23 mouse cellular contexts compared by ENCODE assay signal in genomic region chr7:18965312-18965711, GRCm38 (mm10). TPM values are rescaled to one million over a fixed set of nuclear protein-coding genes. Genes with fewer than 3 reads are reported as not detected.
"Had no signal": no experiment of that assay in that cellular context is flagged by ENCODE, and none has a peak within 500 bp of the region (broad histone marks: within the 10 kb centered on the region; RNA-seq: fewer than 3 reads in every experiment).

No protein-coding gene starts in this region.

- H3K27ac ChIP-seq: liver, embryonic 15.5 days; lung, embryonic 15.5 days; macrophage; midbrain, embryonic 12.5 days; neural tube, embryonic 12.5 days; stomach, embryonic 15.5 days; stomach, postnatal 0 days had no signal

- H3K4me2 ChIP-seq: liver, embryonic 15.5 days; lung, embryonic 15.5 days; midbrain, embryonic 12.5 days; neural tube, embryonic 12.5 days; stomach, embryonic 15.5 days had no signal

- ATAC-seq: liver, postnatal 0 days; lung, postnatal 0 days; midbrain, embryonic 16.5 days had no signal

- H3K9me3 ChIP-seq: liver, embryonic 15.5 days; lung, embryonic 15.5 days; megakaryocyte, embryonic 14.5 days; midbrain, embryonic 12.5 days; neural tube, embryonic 12.5 days; stomach, embryonic 15.5 days had no signal

- H3K36me3 ChIP-seq: liver, embryonic 15.5 days; lung, embryonic 15.5 days; midbrain, embryonic 12.5 days; stomach, embryonic 15.5 days had no signal

- DNase-seq: liver, postnatal 0 days; lung, adult 2 months; lung, postnatal 14 days; lung, postnatal 36 days; right cerebral cortex, postnatal 14 days; thymus, adult 2 months; thymus, postnatal 25 days; thymus, postnatal 4 days had no signal

- H3K4me3 ChIP-seq: liver, embryonic 15.5 days; lung, embryonic 15.5 days; megakaryocyte, embryonic 14.5 days; midbrain, embryonic 12.5 days; neural tube, embryonic 12.5 days; stomach, embryonic 15.5 days had no signal

- H3K9ac ChIP-seq: liver, embryonic 15.5 days; liver, postnatal 0 days; lung, embryonic 15.5 days; midbrain, embryonic 12.5 days; neural tube, embryonic 12.5 days; stomach, embryonic 15.5 days had no signal

RNA-seq across cellular contexts. Expression of gene Nanos2, which starts 21.9 kb away (rescaled TPM):
- total RNA-seq: megakaryocyte progenitor cell, adult 5-6 weeks; monocyte, adult 5-6 weeks; neutrophil, adult 5-6 weeks had no signal
- polyA plus RNA-seq: liver, embryonic 15.5 days; liver, postnatal 0 days; lung, embryonic 15.5 days; lung, postnatal 0 days; macrophage; spleen, adult 2 months; stomach, embryonic 15.5 days; stomach, postnatal 0 days; urinary bladder, adult 2 months had no signal

RNA-seq across cellular contexts. Expression of gene Mypop, which starts 25.7 kb away (rescaled TPM):
- total RNA-seq: monocyte, adult 5-6 weeks had no signal

RNA-seq across cellular contexts. Expression of gene Nova2, which starts 39.6 kb away (rescaled TPM):
- total RNA-seq: megakaryocyte progenitor cell, adult 5-6 weeks; monocyte, adult 5-6 weeks; neutrophil, adult 5-6 weeks had no signal
